Mouse (Mus musculus) stomach, embryonic 16.5 days (tissue): ENCODE measurements around the gene Myocd. TPM values are rescaled to one million over a fixed set of nuclear protein-coding genes. Genes with fewer than 3 reads are reported as not detected.

Experiments
- ATAC-seq: fragments of 200-750 bp; cut with Nextera tagmentation; 2 replicates; pipeline ENCODE4 v1.8.0; 2017; ENCODE audit warnings: moderate number of reproducible peaks, moderate TSS enrichment; ENCODE audit not compliant: insufficient read depth, low FRiP score
- H3K27ac ChIP-seq: fragments of 300-500 bp; sonication (generic); 2 replicates; pipeline ENCODE4 v1.5.1; 2014; ENCODE audit warnings: low read length
- H3K27me3 ChIP-seq: fragments of 300-500 bp; sonication (generic); 2 replicates; pipeline ENCODE4 v1.6.1; 2014; ENCODE audit warnings: low read length, control low read depth, mixed read lengths; ENCODE audit not compliant: control insufficient read depth, insufficient read depth
- H3K36me3 ChIP-seq: fragments of 300-500 bp; sonication (generic); 2 replicates; pipeline ENCODE4 v1.6.1; 2014; ENCODE audit warnings: low read length; ENCODE audit not compliant: control insufficient read depth, insufficient read depth
- H3K4me1 ChIP-seq: fragments of 300-500 bp; sonication (generic); 2 replicates; pipeline ENCODE4 v1.6.1; 2014; ENCODE audit warnings: low read length, control low read depth, mixed read lengths; ENCODE audit not compliant: control insufficient read depth, insufficient read depth
- H3K4me2 ChIP-seq: fragments of 300-500 bp; sonication (generic); 2 replicates; pipeline ENCODE4 v1.6.1; 2014; ENCODE audit warnings: low read depth, low read length, mixed read lengths
- H3K4me3 ChIP-seq: fragments of 300-500 bp; sonication (generic); replicated peaks from 2 replicates; pipeline ENCODE4 v1.5.1; 2014; ENCODE audit warnings: mild to moderate bottlenecking, low read length
- H3K9ac ChIP-seq: fragments of 300-500 bp; sonication (generic); 2 replicates; pipeline ENCODE4 v1.6.1; 2014; ENCODE audit warnings: low read length
- H3K9me3 ChIP-seq: fragments of 300-500 bp; sonication (generic); replicated peaks from 2 replicates; pipeline ENCODE4 v1.6.1; 2016; ENCODE audit warnings: low read length, control low read depth; ENCODE audit not compliant: control insufficient read depth
- WGBS: fragments of 180-500 bp; shearing (Covaris S2); extraction: QIAGEN DNeasy Blood & Tissue Kit; methylation state at CpG from one replicate; pipeline ENCODE4 v1.1.7; 2014; 5-methylcytosine and 5-hydroxymethylcytosine counted together
- polyA plus RNA-seq: library from polyadenylated mRNA; unstranded; fragments of >200 nt; fragmentation: Nextera tagmentation; extraction: Ambion mirVana; gene quantifications from 2 replicates; pipeline ENCODE4 v1.2.1, GENCODE M21; 2015

The Myocd gene
- polyA plus RNA-seq, 1 experiment from 2014 or later: 44.7 TPM

DNA sequence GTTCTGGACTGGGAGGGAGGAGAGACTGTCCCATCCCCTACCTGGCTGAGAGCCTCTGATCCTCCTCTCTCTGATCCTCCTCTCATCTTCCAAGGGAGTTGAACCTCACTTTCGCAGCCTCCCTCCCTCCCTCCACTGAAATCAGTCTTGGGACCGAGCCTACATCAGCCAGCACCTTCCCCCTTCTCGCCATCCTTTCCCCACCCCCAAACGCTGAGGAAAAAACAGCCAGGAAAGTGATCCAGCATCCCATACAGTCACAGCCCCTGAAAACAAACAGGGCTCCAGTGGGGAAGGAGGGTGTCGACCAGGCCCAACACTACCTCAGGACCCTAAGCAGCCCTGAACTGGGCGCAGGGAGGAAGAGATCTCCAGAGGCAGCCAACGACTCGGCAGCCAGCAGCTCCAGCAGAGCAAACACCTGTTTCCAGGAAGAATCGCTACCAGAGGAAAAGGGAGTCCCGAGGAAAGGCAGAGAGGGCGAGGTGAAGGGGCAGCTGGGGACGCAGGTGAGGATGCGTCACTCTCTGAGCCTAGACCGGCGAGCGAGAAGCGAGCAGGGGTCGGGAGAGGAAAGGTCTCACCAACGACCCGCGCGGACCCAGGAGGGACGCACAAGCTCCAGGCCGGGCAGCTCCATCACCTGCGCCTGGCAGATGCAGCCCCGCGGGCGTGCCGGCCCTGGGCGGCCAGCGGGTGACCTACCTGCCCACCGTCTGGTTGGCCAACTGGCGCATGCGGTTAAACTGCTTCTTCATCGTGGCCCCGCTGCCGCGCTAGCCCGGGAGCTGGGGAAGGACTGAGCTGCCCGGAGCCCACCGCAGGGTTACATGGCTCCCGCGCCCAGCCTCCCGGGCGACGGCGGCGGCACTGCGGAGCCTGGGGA, 107.7 kb downstream of the Myocd start:
- Histone ChIP-seq H3K9ac (peak overlapping the region; percentile 90), H3K4me1 (0 out of 2 replicates have a peak, but pooled peaks cover 8% of the 10 kb centered on the region), H3K9me3 (no peaks in the 10 kb centered on the region), H3K4me2 (peak overlapping the region; percentile 97), H3K36me3 (no peaks in the 10 kb centered on the region), H3K27me3 (no peaks in the 10 kb centered on the region), H3K4me3 (peak overlapping the region; percentile 88), H3K27ac (no peak overlapping the region; the same call in 1 of the 2 replicates)
- 1% methylated on average over 49 of the region's 49 CpGs for WGBS
- peak; percentile 71 for ATAC-seq

GRCm38 (mm10) chr11:65160991-65161880, 108.6 kb downstream of the Myocd start:
- no peak overlapping the region; the same call in 1 of the 2 replicates for H3K9ac ChIP-seq

GRCm38 (mm10) chr11:65159791-65160190, 110.0 kb downstream of the Myocd start, which contains the start of gene 1700086D15Rik:
TSS of gene 1700086D15Rik (minus strand) at chr11:65159891.
- 0 out of 2 replicates have a peak, but pooled peaks cover 8% of the 10 kb centered on the region for H3K4me1 ChIP-seq
- H3K36me3 ChIP-seq: no peaks in the 10 kb centered on the region
- no peak within 1 kb of the TSS for H3K9ac ChIP-seq
- H3K27ac ChIP-seq: no peak within 1 kb of the TSS
- no peak within 1 kb of the TSS for H3K4me2 ChIP-seq
- 88% methylated on average over 5 of the region's 5 CpGs for WGBS
- no peak within 1 kb of the TSS for H3K4me3 ChIP-seq
- H3K9me3 ChIP-seq: no peaks in the 10 kb centered on the region
- no peak for ATAC-seq
- no peaks in the 10 kb centered on the region for H3K27me3 ChIP-seq

More at GRCm38 (mm10) chr11:65160991-65161880, 108.6 kb downstream of the Myocd start:
- peak overlapping the region; percentile 88; the same call in 1 of the 2 replicates for H3K4me3 ChIP-seq
- H3K4me2 ChIP-seq: peak overlapping the region; percentile 97
- 52% methylated on average over 7 of the region's 7 CpGs for WGBS
- H3K4me1 ChIP-seq: 0 out of 2 replicates have a peak, but pooled peaks cover 8% of the 10 kb centered on the region
- H3K27ac ChIP-seq: no peak overlapping the region; the same call in 1 of the 2 replicates
- H3K27me3 ChIP-seq: no peaks in the 10 kb centered on the region
- no peaks in the 10 kb centered on the region for H3K9me3 ChIP-seq
- no peaks in the 10 kb centered on the region for H3K36me3 ChIP-seq
- ATAC-seq: peak; percentile 23; the same call in 1 of the 2 replicates

DNA sequence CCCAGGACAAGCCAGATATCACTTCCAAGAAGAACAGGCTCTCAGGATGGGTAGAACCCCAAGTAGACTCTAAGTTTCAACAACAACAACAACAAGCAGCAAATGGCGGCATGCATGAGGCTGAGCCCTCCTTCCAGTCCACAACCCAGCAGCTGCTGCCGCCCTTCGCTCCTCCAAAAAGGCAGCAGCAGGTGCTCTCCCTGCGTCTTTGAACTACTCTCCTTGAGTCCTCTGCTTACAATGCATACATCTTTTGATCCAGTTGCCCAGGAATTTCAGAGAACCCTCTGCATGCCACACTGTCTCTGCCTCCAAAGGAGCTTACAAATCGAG, 111.2 kb downstream of the Myocd start:
- no peak for ATAC-seq

DNA sequence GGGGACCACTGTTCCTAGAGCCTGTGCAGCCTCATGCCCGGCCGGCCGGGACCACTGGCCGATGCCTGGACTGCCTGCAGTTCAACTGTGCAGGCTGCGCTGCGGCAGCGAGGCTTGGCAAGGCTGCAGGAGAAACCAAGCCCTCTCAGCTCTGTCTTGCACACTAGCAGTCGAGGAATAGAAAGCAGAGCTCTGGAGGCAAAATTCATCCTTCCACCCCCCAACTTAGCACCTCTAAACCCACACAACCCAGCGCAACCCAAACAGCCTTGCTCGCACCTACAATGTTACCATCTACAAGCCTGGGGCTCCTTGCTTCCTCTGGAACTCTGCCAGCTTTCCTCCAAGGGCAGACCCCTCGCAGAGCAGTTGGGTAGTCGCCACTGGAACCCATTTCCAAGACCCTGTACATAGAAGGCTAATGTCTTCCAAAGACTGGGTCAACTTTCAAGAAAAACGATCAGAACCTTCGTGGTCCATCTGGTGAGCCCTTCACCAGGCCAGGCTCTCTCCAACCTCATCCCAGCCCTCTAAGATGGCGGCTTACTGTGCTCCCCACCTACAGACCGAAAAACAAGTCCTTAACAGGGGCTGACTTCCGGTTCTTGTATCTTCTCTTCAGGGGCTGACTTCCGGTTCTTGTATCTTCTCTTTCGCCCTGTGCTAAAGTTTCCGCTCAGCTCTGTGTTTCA, 111.7 kb downstream of the Myocd start:
- H3K4me1 ChIP-seq: 0 out of 2 replicates have a peak, but pooled peaks cover 8% of the 10 kb centered on the region
- no peaks in the 10 kb centered on the region for H3K9me3 ChIP-seq
- H3K9ac ChIP-seq: no peak overlapping the region
- ATAC-seq: no peak
- no peaks in the 10 kb centered on the region for H3K36me3 ChIP-seq
- no peak overlapping the region for H3K4me2 ChIP-seq
- no peaks in the 10 kb centered on the region for H3K27me3 ChIP-seq
- H3K4me3 ChIP-seq: no peak overlapping the region
- H3K27ac ChIP-seq: no peak overlapping the region
- WGBS: 89% methylated on average over 20 of the region's 20 CpGs

More for the DNA sequence above, 111.2 kb downstream of the Myocd start:
- 95% methylated on average over 5 of the region's 5 CpGs for whole genome bisulfite sequencing
- no peaks in the 10 kb centered on the region for H3K27me3 ChIP-seq
- H3K9me3 ChIP-seq: no peaks in the 10 kb centered on the region
- 0 out of 2 replicates have a peak, but pooled peaks cover 8% of the 10 kb centered on the region for H3K4me1 ChIP-seq
- no peak overlapping the region for H3K4me2 ChIP-seq
- H3K36me3 ChIP-seq: no peaks in the 10 kb centered on the region
- no peak overlapping the region for H3K27ac ChIP-seq
- no peak overlapping the region for H3K9ac ChIP-seq
- no peak overlapping the region for H3K4me3 ChIP-seq

- no peak overlapping the region for H3K9ac ChIP-seq
- WGBS: 84% methylated on average over 5 of the region's 5 CpGs
- no peak for ATAC-seq
- H3K4me3 ChIP-seq: no peak overlapping the region
- no peaks in the 10 kb centered on the region for H3K27me3 ChIP-seq
- no peaks in the 10 kb centered on the region for H3K9me3 ChIP-seq
- H3K4me1 ChIP-seq: 0 out of 2 replicates have a peak, but pooled peaks cover 3% of the 10 kb centered on the region
- no peaks in the 10 kb centered on the region for H3K36me3 ChIP-seq
- no peak overlapping the region for H3K27ac ChIP-seq
- no peak overlapping the region for H3K4me2 ChIP-seq
These were observed 116.8 kb downstream of the Myocd start for GRCm38 (mm10) chr11:65153006-65153405.

GRCm38 (mm10) chr11:65148441-65148840, 121.3 kb downstream of the Myocd start:
- Histone ChIP-seq H3K4me1 (0 out of 2 replicates have a peak, but pooled peaks cover 3% of the 10 kb centered on the region), H3K9ac (no peak overlapping the region), H3K4me3 (no peak overlapping the region), H3K4me2 (no peak overlapping the region), H3K27me3 (no peaks in the 10 kb centered on the region), H3K27ac (no peak overlapping the region), H3K9me3 (no peaks in the 10 kb centered on the region), H3K36me3 (no peaks in the 10 kb centered on the region)
- ATAC-seq: no peak
- 75% methylated on average over 7 of the region's 7 CpGs for WGBS

- WGBS: 63% methylated on average over 4 of the region's 4 CpGs
- no peaks in the 10 kb centered on the region for H3K9me3 ChIP-seq
These were observed 126.9 kb downstream of the Myocd start for GRCm38 (mm10) chr11:65142838-65143417.

More at GRCm38 (mm10) chr11:65142838-65143417, 126.9 kb downstream of the Myocd start:
- H3K36me3 ChIP-seq: no peaks in the 10 kb centered on the region
- H3K27me3 ChIP-seq: no peaks in the 10 kb centered on the region
- H3K4me2 ChIP-seq: no peak overlapping the region
- H3K9ac ChIP-seq: no peak overlapping the region
- no peaks in the 10 kb centered on the region for H3K4me1 ChIP-seq
- no peak overlapping the region for H3K27ac ChIP-seq
- H3K4me3 ChIP-seq: no peak overlapping the region
- ATAC-seq: no peak
